Mouse (Mus musculus) monocyte, adult 5-6 weeks (primary cell): ENCODE measurements around the gene Khdc3. TPM values are rescaled to one million over a fixed set of nuclear protein-coding genes. Genes with fewer than 3 reads are reported as not detected.
A peak's percentile ranks its signal among the peaks of the same experiment; 100 is the strongest.
"Not testable (repeated sequence)": the region's sequence is repeated elsewhere in the genome, so short reads cannot be mapped to it uniquely, and the experiment has no call there.

Source experiments
- ATAC-seq: fragments of 153-309, 156-312 bp; replicated peaks from 2 replicates; pipeline ENCODE4 v1.8.0; 2017; ENCODE audit warnings: mild to moderate bottlenecking; ENCODE audit not compliant: low TSS enrichment, insufficient number of reproducible peaks, severe bottlenecking, poor library complexity, low FRiP score
- total RNA-seq: library from RNA; stranded (forward); fragments of 200-1000, 200-491, 200-594 nt; gene quantifications from 3 replicates; pipeline ENCODE4 v1.2.3, GENCODE M21; 2017

Khdc3 gene
- 1.3 TPM in 1 of 3 replicates, not detected in the others for total RNA-seq

DNA sequence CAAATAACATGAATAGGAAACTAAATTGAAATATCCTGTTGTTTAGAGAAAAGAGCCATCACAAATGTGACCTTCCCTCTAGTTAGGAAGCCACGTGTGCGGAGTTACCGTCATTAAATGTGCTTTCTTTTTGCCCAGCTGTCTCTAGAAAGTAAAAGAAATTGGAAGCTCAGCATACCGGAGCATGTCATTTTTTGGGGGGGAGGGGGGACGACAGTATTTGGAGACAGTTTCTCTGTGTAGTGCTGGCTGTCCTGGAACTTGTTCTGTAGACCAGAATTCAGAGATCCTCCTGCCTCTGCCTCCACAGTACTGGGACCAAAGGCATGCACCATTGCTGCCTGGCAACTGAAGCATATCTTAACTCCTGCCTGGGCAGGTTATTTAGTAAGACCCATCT lies at the start of gene Khdc3:
Gene Khdc3, plus strand, starts transcription at position 301 of the 400 bp plus-strand sequence.
- no peak for ATAC-seq

DNA sequence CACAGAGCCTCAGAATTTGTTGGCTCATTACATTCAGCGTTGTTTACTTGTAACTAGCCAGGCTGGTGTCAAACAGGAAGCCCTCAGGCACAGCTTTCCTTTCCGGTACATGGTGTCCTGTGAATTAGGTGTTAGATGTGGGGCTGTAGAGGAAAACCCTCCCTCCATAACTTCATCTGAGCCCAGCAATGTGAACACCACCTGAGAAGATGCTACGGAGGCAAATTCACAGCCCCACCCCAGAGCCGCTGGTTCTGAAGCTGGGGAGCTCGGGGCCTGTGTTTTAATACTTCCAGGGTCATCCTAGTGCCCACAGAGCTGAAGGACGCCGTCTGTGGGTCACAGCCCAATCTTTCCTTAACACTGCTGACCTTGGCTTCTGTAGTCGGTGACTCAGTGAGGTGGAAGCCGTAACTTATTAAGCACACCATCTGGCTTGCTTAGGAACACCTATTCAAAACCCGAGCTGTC lies 46.2 kb upstream of the Khdc3 start:
- ATAC-seq: no peak

DNA sequence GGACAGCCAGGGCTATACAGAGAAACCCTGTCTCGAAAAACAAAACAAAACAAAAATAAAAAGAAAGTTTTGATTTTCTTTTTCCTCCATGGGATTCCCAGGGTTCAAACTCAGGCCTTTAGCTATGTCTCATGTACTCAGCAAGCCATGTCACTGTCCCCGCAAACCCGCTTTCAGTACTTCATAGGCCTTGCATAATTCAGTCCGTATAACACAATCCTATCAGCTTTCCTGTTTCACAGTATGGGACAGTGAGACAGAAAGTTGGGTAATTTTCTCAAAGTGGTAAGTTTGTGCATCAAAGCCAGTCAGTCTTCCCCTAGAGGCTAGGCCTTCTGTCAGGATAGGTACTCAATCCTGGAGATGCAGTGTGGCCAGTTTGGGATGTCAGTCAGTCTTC lies 42.4 kb upstream of the Khdc3 start:
- ATAC-seq: no peak

DNA sequence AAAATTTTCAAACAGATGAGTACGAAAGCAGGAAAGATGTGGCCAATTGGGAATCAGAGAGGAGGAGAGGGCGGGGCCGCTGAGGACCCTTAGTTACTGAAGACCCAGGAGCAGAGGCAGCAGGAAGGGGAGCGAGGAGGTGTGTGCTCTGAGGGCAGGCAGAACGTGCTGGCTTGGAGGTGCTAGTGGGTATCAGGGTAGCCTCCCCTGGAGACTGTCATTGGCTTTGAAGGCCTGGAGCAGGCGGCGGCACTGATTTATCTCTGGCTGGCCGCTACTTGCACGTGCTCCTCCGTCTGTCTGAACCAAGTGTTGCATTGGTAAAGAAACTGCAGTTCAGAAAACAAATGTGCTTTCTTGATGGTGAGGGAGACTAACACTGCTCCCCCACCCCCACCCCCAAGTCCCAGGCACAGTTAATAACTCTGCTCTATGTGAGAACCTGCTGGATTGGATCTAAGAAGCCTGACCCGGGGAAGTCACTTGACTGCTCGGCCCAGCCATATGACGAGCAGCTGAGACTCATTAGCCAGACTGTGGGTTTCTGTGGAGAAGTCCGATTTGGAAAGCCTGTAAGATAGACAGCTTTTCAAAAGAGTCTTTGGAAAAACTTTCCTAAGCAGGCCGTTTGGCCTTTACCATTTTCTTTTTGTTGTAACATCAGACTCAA lies 37.9 kb upstream of the Khdc3 start:
- no peak for ATAC-seq

DNA sequence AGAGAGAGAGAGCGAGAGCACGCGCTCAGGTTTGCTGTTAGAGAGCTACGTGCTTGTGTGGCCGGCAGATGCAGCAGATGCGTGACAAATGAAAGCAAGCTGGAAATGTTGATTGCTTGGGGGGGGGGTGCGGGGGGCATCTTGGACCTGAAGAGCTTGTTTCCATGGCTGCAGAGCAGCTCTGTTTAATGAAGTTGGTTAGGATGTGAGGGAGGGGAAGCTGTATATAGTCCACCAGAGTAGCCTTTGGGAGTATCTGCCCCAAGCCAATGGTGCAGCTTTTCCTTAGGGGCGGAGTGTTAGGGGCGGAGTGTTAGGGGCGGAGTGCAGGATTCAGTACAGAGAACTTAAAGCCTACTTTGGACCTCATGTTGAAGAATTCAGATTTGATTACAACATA lies 34.5 kb upstream of the Khdc3 start:
- no peak for ATAC-seq

- ATAC-seq: no peak
Observed at GRCm38 (mm10) chr9:73068230-73068679, 33.4 kb upstream of the Khdc3 start.

- no peak for ATAC-seq
Observed at GRCm38 (mm10) chr9:73068688-73069087, 32.9 kb upstream of the Khdc3 start.

GRCm38 (mm10) chr9:73070971-73071659 lies 30.5 kb upstream of the Khdc3 start:
- ATAC-seq: peak; percentile 36; the same call in 1 of the 2 replicates

DNA sequence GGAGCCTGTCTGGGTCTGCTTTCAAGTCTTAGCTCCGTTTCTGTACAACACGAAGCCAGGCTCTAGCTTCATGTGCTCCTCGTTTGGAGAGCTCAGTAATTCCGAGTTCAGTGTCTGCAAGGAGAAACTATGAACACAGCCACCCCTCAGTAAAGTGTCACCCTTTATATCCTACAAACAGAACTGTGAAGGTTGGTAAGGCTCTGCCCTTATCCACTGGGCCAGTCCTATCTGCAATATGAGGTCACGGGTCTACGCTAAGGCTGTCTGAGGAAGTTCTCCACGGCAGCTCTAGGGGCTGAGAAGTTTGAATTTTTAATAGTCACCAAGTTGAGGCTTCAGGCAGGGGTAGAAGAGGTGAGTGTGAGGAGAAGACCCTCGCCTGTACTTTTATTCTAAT lies 29.2 kb upstream of the Khdc3 start:
- ATAC-seq: no peak

- ATAC-seq: no peak
Observed at GRCm38 (mm10) chr9:73073169-73073568, 28.5 kb upstream of the Khdc3 start.

GRCm38 (mm10) chr9:73079349-73079748 lies 22.3 kb upstream of the Khdc3 start:
- ATAC-seq: not testable (repeated sequence)

DNA sequence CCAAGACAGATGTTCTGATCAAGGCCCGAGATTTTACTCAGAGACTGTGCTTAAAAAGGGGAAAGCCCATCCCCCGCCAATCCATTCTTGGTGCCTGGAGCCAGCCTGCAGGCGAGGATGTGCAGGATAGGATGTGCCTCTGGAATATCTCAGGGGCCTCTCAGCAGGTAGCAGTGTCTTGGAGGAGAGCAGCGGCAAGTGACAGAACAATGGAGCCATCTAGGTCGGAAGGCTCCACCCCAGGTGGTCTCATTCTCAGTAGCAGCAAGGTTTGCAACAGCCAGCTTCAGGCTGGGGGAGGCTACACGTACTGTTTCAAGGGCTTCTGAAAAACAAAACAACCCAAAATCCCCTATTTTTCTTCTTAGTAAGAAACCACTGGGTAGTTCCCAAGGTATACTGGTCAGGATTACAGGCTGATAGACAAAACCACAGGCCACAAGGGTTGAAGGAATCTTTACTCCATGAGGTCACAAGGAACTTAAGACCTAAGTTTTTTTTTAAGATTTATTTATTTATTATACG lies 21.8 kb upstream of the Khdc3 start:
- no peak for ATAC-seq

- no peak for ATAC-seq
Observed at GRCm38 (mm10) chr9:73082291-73083000, 19.2 kb upstream of the Khdc3 start.

GRCm38 (mm10) chr9:73083956-73084355 lies 17.7 kb upstream of the Khdc3 start:
- ATAC-seq: no peak

- peak; percentile 21; the same call in 1 of the 2 replicates for ATAC-seq
Observed at GRCm38 (mm10) chr9:73085845-73086244, 15.8 kb upstream of the Khdc3 start.

GRCm38 (mm10) chr9:73087121-73087520 lies 14.5 kb upstream of the Khdc3 start:
- no peak for ATAC-seq

GRCm38 (mm10) chr9:73087581-73087980 lies 14.1 kb upstream of the Khdc3 start:
- no peak for ATAC-seq

DNA sequence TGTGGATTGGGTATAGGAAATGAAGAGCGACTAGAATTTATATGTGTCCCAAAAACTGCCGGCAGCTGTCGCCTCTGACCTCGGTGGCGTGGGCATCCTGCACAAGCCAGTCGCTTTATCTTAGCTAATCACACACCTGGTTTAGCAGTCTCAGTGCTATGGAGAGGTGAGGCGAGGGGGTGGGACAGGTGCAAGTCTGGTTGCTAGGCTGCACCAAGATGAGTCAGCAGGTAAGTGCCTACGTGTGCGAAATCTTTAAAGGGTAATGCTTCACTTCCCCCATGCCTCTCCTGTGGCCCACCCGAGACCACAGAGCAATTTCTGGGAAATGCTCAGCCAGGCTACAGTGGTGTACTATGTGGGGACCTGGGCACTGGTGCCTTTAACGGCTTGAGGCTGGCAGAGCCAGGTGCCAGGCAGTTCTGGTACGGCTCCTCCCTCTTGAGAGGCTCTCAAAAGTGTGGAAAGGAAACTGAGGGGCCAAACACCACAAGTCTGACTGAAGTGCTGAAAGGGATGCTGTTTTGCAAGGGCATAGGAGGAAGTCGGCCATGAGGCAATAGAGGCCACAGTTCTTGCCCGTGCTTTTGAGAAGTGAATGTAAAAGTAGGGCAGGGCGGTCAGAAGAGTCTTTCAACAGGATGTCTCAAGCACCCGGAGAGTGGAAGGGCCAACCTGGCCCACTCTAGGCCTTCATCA lies 12.3 kb upstream of the Khdc3 start:
- peak; percentile 91 for ATAC-seq

DNA sequence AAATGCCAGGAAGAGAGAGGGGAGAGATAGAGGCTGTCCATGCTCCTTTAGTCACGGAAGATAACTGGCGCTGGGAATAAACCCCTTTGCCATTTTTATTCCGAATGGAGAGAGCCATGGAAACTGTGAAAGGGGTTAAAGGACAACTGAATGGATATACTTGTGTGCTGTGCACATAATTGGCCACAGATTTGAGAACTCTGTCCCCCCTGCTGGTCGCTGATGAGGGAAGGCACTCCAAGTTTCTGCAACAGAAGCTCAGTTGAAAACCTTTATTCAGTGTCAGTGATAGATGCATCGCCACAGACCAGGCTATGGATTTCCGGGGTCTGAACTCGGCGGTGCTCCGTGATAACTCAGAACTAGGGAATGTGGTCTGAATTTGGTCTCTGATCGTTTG lies 11.5 kb upstream of the Khdc3 start:
- no peak for ATAC-seq
